Mouse (Mus musculus) embryonic facial prominence, embryonic 11.5 days (tissue): Measurements from ENCODE around the gene Gm10570. TPM values are rescaled to one million over a fixed set of nuclear protein-coding genes. Genes with fewer than 3 reads are reported as not detected.

ENCODE experiments used
- ATAC-seq: fragments of 200-750 bp; cut with Nextera tagmentation; replicated peaks from 2 replicates; pipeline ENCODE4 v1.8.0; 2017; ENCODE audit warnings: low read depth; ENCODE audit not compliant: insufficient number of reproducible peaks, low FRiP score, low TSS enrichment
- DNase-seq: peaks from one replicate; pipeline ENCODE4 v3.0.0-alpha.2; 2015; ENCODE audit warnings: low spot score
- H3K27ac ChIP-seq: fragments of 300-500 bp; sonication (generic); replicated peaks from 2 replicates; pipeline ENCODE4 v1.5.1; 2014; ENCODE audit warnings: mild to moderate bottlenecking, low read depth, low read length, control low read depth
- H3K27me3 ChIP-seq: fragments of 300-500 bp; sonication (generic); 2 replicates; pipeline ENCODE4 v1.6.1; 2014; ENCODE audit warnings: mild to moderate bottlenecking, low read length, moderate library complexity, mixed read lengths; ENCODE audit not compliant: control insufficient read depth, insufficient read depth
- H3K36me3 ChIP-seq: fragments of 300-500 bp; sonication (generic); replicated peaks from 2 replicates; pipeline ENCODE4 v1.6.1; 2014; ENCODE audit warnings: low read depth, mild to moderate bottlenecking, low read length, moderate library complexity, mixed read lengths; ENCODE audit not compliant: control insufficient read depth, insufficient read depth
- H3K4me1 ChIP-seq: fragments of 300-500 bp; sonication (generic); 2 replicates; pipeline ENCODE4 v1.6.1; 2014; ENCODE audit warnings: low read length, mixed read lengths; ENCODE audit not compliant: control insufficient read depth, insufficient read depth
- H3K4me2 ChIP-seq: fragments of 300-500 bp; sonication (generic); 2 replicates; pipeline ENCODE4 v1.6.1; 2014; ENCODE audit warnings: low read depth, mild to moderate bottlenecking, control low read depth, low read length, moderate library complexity
- H3K4me3 ChIP-seq: fragments of 300-500 bp; sonication (generic); 2 replicates; pipeline ENCODE4 v1.5.1; 2014; ENCODE audit warnings: low read depth, low read length, control low read depth
- H3K9ac ChIP-seq: fragments of 300-500 bp; sonication (generic); replicated peaks from 2 replicates; pipeline ENCODE4 v1.6.1; 2014; ENCODE audit warnings: mild to moderate bottlenecking, control low read depth, low read length
- H3K9me3 ChIP-seq: fragments of 300-500 bp; sonication (generic); replicated peaks from 2 replicates; pipeline ENCODE4 v1.6.1; 2016; ENCODE audit warnings: mild to moderate bottlenecking, low read length, inconsistent platforms, mixed read lengths; ENCODE audit not compliant: control insufficient read depth
- WGBS: fragments of 180-500 bp; shearing (Covaris S2); extraction: QIAGEN DNeasy Blood & Tissue Kit; methylation state at CpG from one replicate; pipeline ENCODE4 v1.1.7; 2014; 5-methylcytosine and 5-hydroxymethylcytosine counted together
- polyA plus RNA-seq: library from polyadenylated mRNA; unstranded; fragments of >200 nt; fragmentation: Nextera tagmentation; extraction: Ambion mirVana; gene quantifications from 2 replicates; pipeline ENCODE4 v1.2.1, GENCODE M21; 2014

The Gm10570 gene
- polyA plus RNA-seq, 1 experiment from 2014 or later, result 0.46 TPM

GRCm38 (mm10) chr4:130266601-130267000, 41.9 kb downstream of the Gm10570 start:
- DNase-seq, result peak; percentile 12
- Histone ChIP-seq H3K4me2 (no peak overlapping the region), H3K36me3 (no peaks in the 10 kb centered on the region; the same call in 1 of the 2 replicates), H3K4me3 (no peak overlapping the region), H3K27ac (no peak overlapping the region), H3K27me3 (no peaks in the 10 kb centered on the region), H3K4me1 (peaks cover 3% of the 10 kb centered on the region; the same call in 1 of the 2 replicates), H3K9me3 (no peaks in the 10 kb centered on the region), H3K9ac (no peak overlapping the region)
- WGBS, result 45% methylated on average over 9 of the region's 9 CpGs
- ATAC-seq, result no peak

DNA sequence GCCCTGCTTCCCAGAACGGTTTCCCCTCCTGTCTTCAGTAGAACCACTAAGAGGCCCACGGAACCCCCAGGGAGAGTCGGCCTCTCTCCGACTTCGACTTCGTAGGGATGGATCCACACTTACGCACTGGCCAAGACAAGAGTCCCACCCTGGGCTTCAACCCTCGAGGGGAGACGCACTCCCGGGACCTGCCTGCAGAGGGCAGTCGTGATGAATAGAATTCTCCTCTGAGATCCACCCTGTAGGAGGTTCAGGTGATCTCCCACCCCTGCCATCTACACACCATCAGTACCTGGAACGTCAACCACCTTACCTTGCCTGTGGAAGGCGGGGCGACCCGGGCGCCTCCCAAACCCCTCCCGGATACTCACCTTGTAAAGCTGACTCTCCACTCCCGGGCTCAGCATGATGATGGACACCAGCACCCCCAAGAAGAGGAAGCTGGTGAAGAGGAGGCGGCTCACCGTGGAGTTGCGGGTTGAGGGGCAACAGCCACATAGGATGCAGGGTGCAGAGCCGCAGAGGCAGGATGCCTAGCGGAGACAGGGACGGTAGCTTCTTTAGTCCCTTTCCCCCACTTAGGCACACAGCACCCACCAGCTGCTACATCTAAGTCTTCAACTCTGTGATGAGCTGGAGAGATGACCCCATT, 43.6 kb downstream of the Gm10570 start:
- DNase-seq, result peak; percentile 76
- H3K9ac ChIP-seq, result no peak overlapping the region
- H3K27me3 ChIP-seq, result no peaks in the 10 kb centered on the region
- H3K36me3 ChIP-seq, result no peaks in the 10 kb centered on the region; the same call in 1 of the 2 replicates
- no peak for ATAC-seq
- H3K9me3 ChIP-seq, result no peaks in the 10 kb centered on the region
- WGBS, result 23% methylated on average over 24 of the region's 24 CpGs
- H3K4me1 ChIP-seq, result peaks cover 3% of the 10 kb centered on the region; the same call in 1 of the 2 replicates
- no peak overlapping the region for H3K4me3 ChIP-seq
- H3K27ac ChIP-seq, result no peak overlapping the region
- no peak overlapping the region for H3K4me2 ChIP-seq

DNA sequence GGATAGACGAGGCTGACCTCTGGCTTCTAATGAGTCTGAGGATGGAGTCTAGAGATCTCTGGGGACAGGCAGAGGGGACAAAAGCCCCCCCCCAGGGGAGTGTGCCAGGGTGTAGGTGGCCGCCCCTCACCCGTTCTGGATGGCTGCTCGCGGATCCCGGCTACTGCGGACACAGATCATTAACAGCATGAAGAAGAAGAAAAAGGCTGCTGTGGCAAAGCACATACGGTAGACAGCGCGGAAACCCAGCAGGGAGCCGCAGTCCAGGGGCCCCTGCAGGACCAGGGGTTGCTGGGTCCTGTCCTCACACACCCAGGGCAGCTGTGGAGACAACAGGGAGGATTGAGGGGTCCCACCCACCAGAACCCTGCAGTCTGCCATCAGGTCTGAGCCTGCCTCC, 44.3 kb downstream of the Gm10570 start:
- no peak overlapping the region for H3K4me2 ChIP-seq
- H3K27me3 ChIP-seq, result no peaks in the 10 kb centered on the region
- 21% methylated on average over 11 of the region's 11 CpGs for WGBS
- no peak overlapping the region for H3K27ac ChIP-seq
- no peaks in the 10 kb centered on the region; the same call in 1 of the 2 replicates for H3K36me3 ChIP-seq
- ATAC-seq (no peak), DNase-seq (no peak)
- H3K9ac ChIP-seq, result peak overlapping the region; percentile 25; the same call in 1 of the 2 replicates
- no peak overlapping the region for H3K4me3 ChIP-seq
- H3K4me1 ChIP-seq, result peaks cover 3% of the 10 kb centered on the region; the same call in 1 of the 2 replicates
- no peaks in the 10 kb centered on the region for H3K9me3 ChIP-seq

GRCm38 (mm10) chr4:130260406-130260805, 48.1 kb downstream of the Gm10570 start:
- H3K27ac ChIP-seq, result no peak overlapping the region
- ATAC-seq (no peak), DNase-seq (peak; percentile 13)
- H3K36me3 ChIP-seq, result no peaks in the 10 kb centered on the region; the same call in 1 of the 2 replicates
- no peaks in the 10 kb centered on the region for H3K9me3 ChIP-seq
- 32% methylated on average over 5 of the region's 5 CpGs for WGBS
- H3K4me2 ChIP-seq, result no peak overlapping the region
- peaks cover 3% of the 10 kb centered on the region; the same call in 1 of the 2 replicates for H3K4me1 ChIP-seq
- no peak overlapping the region for H3K9ac ChIP-seq
- H3K27me3 ChIP-seq, result no peaks in the 10 kb centered on the region
- H3K4me3 ChIP-seq, result no peak overlapping the region

Other genes starting within 250 kb of the Gm10570 start
- gene Pef1, start 206.1 kb downstream of the Gm10570 start, polyA plus RNA-seq, result 67.8 and 72.6 TPM in 2 replicates
- gene Hcrtr1, start 169.3 kb downstream of the Gm10570 start, polyA plus RNA-seq, result 0.11 and 0.31 TPM in 2 replicates
- 6.4 and 8.2 TPM in 2 replicates for gene Tinagl1, start 133.6 kb downstream of the Gm10570 start, polyA plus RNA-seq
- gene Gm853, start 86.3 kb downstream of the Gm10570 start, polyA plus RNA-seq, result not detected in 2 replicates
- 82.7 and 98.5 TPM in 2 replicates for gene Serinc2, start 29.5 kb downstream of the Gm10570 start, polyA plus RNA-seq
- 12.4 and 15.9 TPM in 2 replicates for gene Fabp3, start 79 bp downstream of the Gm10570 start, polyA plus RNA-seq
- gene Zcchc17, start 51.3 kb upstream of the Gm10570 start, polyA plus RNA-seq, result 85.4 and 93.1 TPM in 2 replicates
- 209 and 213 TPM in 2 replicates for gene Snrnp40, start 51.5 kb upstream of the Gm10570 start, polyA plus RNA-seq